Mouse (Mus musculus) midbrain, postnatal 0 days (tissue): Measurements from ENCODE around the gene Mfsd13b. TPM values are rescaled to one million over a fixed set of nuclear protein-coding genes. Genes with fewer than 3 reads are reported as not detected.

Experiments
- ATAC-seq: fragments of 200-750 bp; cut with Nextera tagmentation; 2 replicates; pipeline ENCODE4 v1.8.0; 2017; ENCODE audit warnings: moderate number of reproducible peaks, mild to moderate bottlenecking, moderate TSS enrichment, moderate library complexity; ENCODE audit not compliant: low FRiP score
- DNase-seq: peaks from one replicate; pipeline ENCODE4 v3.0.0-alpha.2; 2015; ENCODE audit warnings: low spot score
- H3K27ac ChIP-seq: fragments of 300-500 bp; sonication (generic); 2 replicates; pipeline ENCODE4 v1.5.1; 2014; ENCODE audit warnings: low read depth, mild to moderate bottlenecking, low read length, mixed read lengths
- H3K27me3 ChIP-seq: fragments of 300-500 bp; sonication (generic); 2 replicates; pipeline ENCODE4 v1.6.1; 2014; ENCODE audit warnings: low read length, control low read depth, mixed read lengths; ENCODE audit not compliant: insufficient read depth
- H3K36me3 ChIP-seq: fragments of 300-500 bp; sonication (generic); 2 replicates; pipeline ENCODE4 v1.6.1; 2014; ENCODE audit warnings: low read length, control low read depth, mixed read lengths; ENCODE audit not compliant: insufficient read depth
- H3K4me1 ChIP-seq: fragments of 300-500 bp; sonication (generic); 2 replicates; pipeline ENCODE4 v1.6.1; 2014; ENCODE audit warnings: mild to moderate bottlenecking, control low read depth, antibody characterized with exemption, low read length, mixed read lengths; ENCODE audit not compliant: insufficient read depth
- H3K4me2 ChIP-seq: fragments of 300-500 bp; sonication (generic); 2 replicates; pipeline ENCODE4 v1.6.1; 2014; ENCODE audit warnings: low read depth, mild to moderate bottlenecking, low read length, mixed read lengths; ENCODE audit not compliant: poor library complexity, severe bottlenecking
- H3K4me3 ChIP-seq: fragments of 300-500 bp; sonication (generic); 2 replicates; pipeline ENCODE4 v1.5.1; 2014; ENCODE audit warnings: low read depth, mild to moderate bottlenecking, low read length, moderate library complexity
- H3K9ac ChIP-seq: fragments of 300-500 bp; sonication (generic); replicated peaks from 2 replicates; pipeline ENCODE4 v1.6.1; 2014; ENCODE audit warnings: mild to moderate bottlenecking, low read length, moderate library complexity, mixed read lengths; ENCODE audit not compliant: poor library complexity, severe bottlenecking
- H3K9me3 ChIP-seq: fragments of 300-500 bp; sonication (generic); 2 replicates; pipeline ENCODE4 v1.6.1; 2016; ENCODE audit warnings: low read length, control low read depth
- CTCF ChIP-seq: IDR thresholded peaks from 2 replicates; pipeline ENCODE4 v1.5.1; 2016; ENCODE audit warnings: antibody characterized with exemption, mild to moderate bottlenecking
- WGBS: fragments of 180-500 bp; shearing (Covaris S2); extraction: QIAGEN DNeasy Blood & Tissue Kit; methylation state at CpG from one replicate; pipeline ENCODE4 v1.1.7; 2014; 5-methylcytosine and 5-hydroxymethylcytosine counted together
- polyA plus RNA-seq: library from polyadenylated mRNA; unstranded; fragments of >200 nt; fragmentation: Nextera tagmentation; extraction: Ambion mirVana; gene quantifications from 2 replicates; pipeline ENCODE4 v1.2.1, GENCODE M21; 2015
- total RNA-seq: library from RNA; depleted of rRNA; stranded (reverse); fragments of >200 nt; gene quantifications from 2 replicates; pipeline ENCODE4 v1.2.3, GENCODE M21; 2014

Gene Mfsd13b
- total and polyA plus RNA-seq, 2 experiments from 2014 or later, result 0.26 TPM; not detected in 1

DNA sequence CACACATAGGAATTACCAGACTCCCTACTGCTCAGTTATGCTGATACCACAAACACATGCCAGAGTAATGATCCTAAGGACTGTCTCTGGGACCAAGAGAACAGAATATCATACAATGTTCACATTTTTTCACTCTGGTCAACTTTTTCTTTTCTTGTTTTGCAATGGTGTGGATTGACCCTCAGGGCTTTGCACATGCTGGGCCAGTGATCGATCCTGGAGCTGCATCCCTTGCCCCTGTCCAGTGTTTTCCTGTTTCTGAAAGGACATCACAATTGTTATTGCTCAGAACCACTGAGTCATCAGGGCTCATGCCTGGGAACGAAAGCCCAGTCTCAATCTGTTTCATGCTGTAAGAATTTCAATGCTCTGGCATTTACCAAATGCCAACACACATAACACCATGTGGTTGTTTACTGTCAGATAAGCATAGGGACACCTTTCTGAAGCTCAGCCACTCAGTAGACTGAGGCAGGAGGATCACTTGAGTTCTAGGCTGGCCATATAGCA lies 16.8 kb downstream of the Mfsd13b start:
- Histone ChIP-seq H3K4me3 (no peak overlapping the region), H3K9me3 (no peaks in the 10 kb centered on the region), H3K9ac (no peak overlapping the region), H3K4me1 (no peaks in the 10 kb centered on the region), H3K27me3 (no peaks in the 10 kb centered on the region), H3K36me3 (no peaks in the 10 kb centered on the region), H3K27ac (no peak overlapping the region), H3K4me2 (no peak overlapping the region)
- no peak for TF ChIP-seq CTCF
- DNase-seq (no peak), ATAC-seq (no peak)
- WGBS, result 75% methylated on average over 2 of the region's 2 CpGs

DNA sequence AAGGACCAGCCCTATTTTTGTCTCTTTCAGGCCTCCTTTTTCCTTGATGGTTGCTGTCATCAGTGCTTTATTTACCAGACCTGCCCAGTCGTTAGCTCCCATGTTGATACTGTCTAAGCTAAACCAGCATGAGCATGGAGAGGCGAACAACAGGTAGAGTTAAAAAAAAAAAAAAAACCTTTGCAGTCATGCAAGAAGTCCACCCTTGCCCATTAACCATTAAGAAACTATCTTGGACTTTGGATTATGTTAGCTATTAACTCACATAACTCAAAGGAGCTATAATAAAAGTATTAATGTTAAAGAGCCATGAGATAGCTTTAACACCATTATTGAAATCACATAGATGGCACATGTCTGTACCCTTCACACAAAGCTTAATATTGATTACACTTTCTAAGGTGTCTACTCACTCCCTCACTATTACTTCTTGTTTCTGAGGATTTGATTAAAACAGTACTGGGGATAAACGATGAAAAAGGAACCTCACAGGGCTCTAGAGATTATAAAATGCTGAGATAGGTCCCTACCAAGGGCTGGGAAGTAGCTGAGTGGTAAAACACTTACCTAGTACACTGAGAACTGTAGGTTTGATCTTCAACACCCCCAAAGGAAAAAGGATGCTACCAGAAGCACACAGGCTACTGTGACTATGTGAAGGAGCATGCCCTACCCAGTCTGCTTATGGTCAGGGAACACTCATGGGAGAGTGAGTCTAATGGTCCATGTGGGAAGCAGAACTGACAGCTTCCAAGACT lies 17.9 kb downstream of the Mfsd13b start:
- Histone ChIP-seq H3K9me3 (no peaks in the 10 kb centered on the region), H3K36me3 (no peaks in the 10 kb centered on the region), H3K4me2 (no peak overlapping the region), H3K27me3 (no peaks in the 10 kb centered on the region), H3K9ac (no peak overlapping the region), H3K27ac (no peak overlapping the region), H3K4me3 (no peak overlapping the region), H3K4me1 (no peaks in the 10 kb centered on the region)
- 74% methylated on average over 3 of the region's 3 CpGs for WGBS
- ATAC-seq (no peak), DNase-seq (no peak)
- no peak for TF ChIP-seq CTCF

DNA sequence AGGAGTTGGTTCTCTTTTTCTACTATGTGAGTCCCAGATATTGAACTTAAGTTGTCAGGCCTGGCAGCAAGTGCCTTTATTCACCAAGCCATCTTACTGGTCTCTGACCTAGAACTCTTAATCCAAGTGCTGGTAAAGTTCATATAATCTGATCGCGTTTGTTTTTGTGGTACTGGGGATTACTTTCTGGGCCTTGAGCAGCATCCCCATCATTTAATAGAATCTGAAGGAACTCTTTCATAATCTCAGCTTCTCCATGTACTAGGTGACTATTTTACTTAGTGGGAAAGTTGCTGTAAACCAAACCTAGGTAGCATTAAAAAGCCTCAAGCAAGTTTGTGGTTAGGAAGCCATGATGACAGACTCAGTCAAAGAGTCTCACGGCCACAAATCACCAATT lies 19.6 kb downstream of the Mfsd13b start:
- no peak for DNase-seq

DNA sequence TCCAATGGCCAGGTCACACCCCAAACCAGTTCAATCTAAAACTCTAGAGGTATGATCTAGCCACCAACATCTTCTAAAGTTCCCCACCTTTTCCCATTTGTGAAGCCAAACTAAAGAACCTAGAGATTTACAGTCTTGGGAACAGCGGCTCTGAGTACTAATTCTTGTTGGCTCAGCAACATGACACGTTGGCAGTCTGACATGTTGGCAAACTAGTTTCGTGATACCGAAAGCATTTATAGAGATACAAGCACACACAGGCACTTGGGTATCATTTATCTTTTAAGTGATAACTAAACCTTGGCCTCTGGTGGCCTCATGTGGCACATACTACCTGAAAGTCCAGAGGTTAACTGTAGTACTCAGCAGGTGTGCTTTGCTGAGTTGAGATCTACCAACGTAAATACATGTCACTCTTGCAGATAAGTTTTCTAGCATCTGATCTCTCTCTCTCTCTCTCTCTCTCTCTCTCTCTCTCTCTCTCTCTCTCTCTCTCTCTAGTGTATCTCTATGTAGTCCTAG lies 20.2 kb downstream of the Mfsd13b start:
- Histone ChIP-seq H3K9ac (no peak overlapping the region), H3K4me1 (no peaks in the 10 kb centered on the region), H3K27me3 (no peaks in the 10 kb centered on the region), H3K27ac (no peak overlapping the region), H3K36me3 (no peaks in the 10 kb centered on the region), H3K4me3 (no peak overlapping the region), H3K4me2 (no peak overlapping the region), H3K9me3 (no peaks in the 10 kb centered on the region)
- WGBS, result 93% methylated on average over 5 of the region's 5 CpGs
- TF ChIP-seq CTCF, result no peak
- no peak for DNase-seq
- ATAC-seq, result no peak

More for the DNA sequence above, 19.6 kb downstream of the Mfsd13b start:
- H3K4me3 ChIP-seq, result no peak overlapping the region
- H3K4me2 ChIP-seq, result no peak overlapping the region
- no peaks in the 10 kb centered on the region for H3K4me1 ChIP-seq
- H3K27me3 ChIP-seq, result no peaks in the 10 kb centered on the region
- no peak overlapping the region for H3K9ac ChIP-seq
- H3K9me3 ChIP-seq, result no peaks in the 10 kb centered on the region
- no peak for ATAC-seq
- H3K36me3 ChIP-seq, result no peaks in the 10 kb centered on the region
- no peak for TF ChIP-seq CTCF
- no peak overlapping the region for H3K27ac ChIP-seq
- 84% methylated on average over 3 of the region's 3 CpGs for WGBS

DNA sequence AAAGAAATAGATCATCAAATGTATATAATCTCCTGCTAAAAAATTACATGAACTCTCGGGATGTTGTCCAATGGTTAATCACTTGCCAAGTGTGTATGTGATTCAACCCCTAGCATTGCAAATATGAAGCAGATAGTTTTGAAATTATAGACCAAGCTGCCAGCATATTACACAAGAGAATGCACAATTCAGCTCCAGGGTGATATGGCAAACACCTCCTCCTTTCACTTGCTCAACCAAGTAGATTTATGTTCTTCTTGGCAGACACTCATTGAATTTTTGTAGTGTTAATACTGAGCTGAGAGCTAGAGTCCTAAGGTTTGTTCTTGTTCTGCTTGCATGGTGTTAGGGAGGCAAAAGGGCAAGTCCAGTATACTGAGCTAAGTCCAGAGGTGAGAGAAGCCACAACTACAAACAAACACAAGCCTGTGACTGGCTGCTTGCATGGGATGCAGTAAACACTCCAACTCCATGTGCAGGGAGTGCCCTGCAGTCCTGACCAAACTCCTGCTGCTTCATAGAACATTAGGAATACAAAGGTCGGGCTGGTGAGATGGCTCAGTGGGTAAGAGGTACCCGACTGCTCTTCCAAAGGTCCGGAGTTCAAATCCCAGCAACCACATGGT lies 21.6 kb downstream of the Mfsd13b start:
- 80% methylated on average over 4 of the region's 4 CpGs for WGBS
- H3K4me3 ChIP-seq, result no peak overlapping the region

More for the DNA sequence above, 21.6 kb downstream of the Mfsd13b start:
- Histone ChIP-seq H3K9me3 (no peaks in the 10 kb centered on the region), H3K36me3 (no peaks in the 10 kb centered on the region), H3K27me3 (no peaks in the 10 kb centered on the region), H3K9ac (no peak overlapping the region), H3K4me1 (no peaks in the 10 kb centered on the region), H3K4me2 (no peak overlapping the region), H3K27ac (no peak overlapping the region)
- ATAC-seq (no peak), DNase-seq (no peak)
- TF ChIP-seq CTCF, result no peak
